Mouse (Mus musculus) testis, adult 2 months (tissue): ENCODE data around the gene Aipl1.

Source experiments
- CTCF ChIP-seq: fragments of 200-500 bp; IDR thresholded peaks from 2 replicates; pipeline ENCODE4 v1.5.1; 2012; ENCODE audit warnings: low read depth, mild to moderate bottlenecking, inconsistent platforms, low read length, moderate library complexity; ENCODE audit not compliant: control insufficient read depth, insufficient read depth, insufficient replicate concordance
- POLR2A ChIP-seq: fragments of 200-500 bp; IDR thresholded peaks from 2 replicates; pipeline ENCODE4 v1.6.1; 2012; ENCODE audit warnings: low read depth, mild to moderate bottlenecking, inconsistent platforms, low read length, moderate library complexity; ENCODE audit not compliant: control insufficient read depth

GRCm38 (mm10) chr11:72023581-72023980 is 13.7 kb downstream of the Aipl1 start:
- TF ChIP-seq CTCF (no peak), POLR2A (no peak)
